Mouse (Mus musculus): ENCODE data around the gene Gabarapl2.

DNA sequence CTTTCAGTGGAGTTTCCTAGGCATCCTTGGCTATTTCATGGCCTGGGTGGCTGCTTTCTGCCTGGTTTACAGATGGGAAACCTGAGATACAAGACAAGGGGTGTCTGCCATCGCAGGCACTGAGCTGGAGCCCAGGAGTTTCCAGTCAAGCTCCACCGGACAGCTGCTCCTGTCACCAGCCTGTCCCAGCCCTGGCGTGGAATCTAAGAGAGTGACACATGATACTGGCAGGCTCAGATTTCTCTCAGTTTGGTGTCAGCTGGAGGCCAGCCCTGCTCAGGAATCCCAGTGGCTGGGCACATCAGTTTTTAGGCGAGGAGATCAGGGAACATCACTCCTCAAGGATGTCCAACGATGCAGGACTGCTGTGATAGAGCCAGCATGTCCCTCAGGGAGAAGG, 38.4 kb upstream of the Gabarapl2 start:
- no peak for TF ChIP-seq POLR2A (IDR thresholded peaks at IDR 0.05; ENCODE audit: borderline replicate concordance, low read depth, low read length)
- no peak for TF ChIP-seq CTCF (IDR thresholded peaks at IDR 0.05; ENCODE audit: low read depth, low read length)
